Mouse (Mus musculus) spleen, adult 2 months (tissue): ENCODE measurements at regions not wholly inside any gene's neighbourhood (a gene's known extent, or its start where the extent isn't known, plus 50 kb on each side); places are given as distances from the start of the nearest gene placed in this dataset.

Experiments used
- DNase-seq, 2 experiments: peaks; one replicate each; pipeline versions ENCODE4 v3.0.0 to v3.0.0-alpha.2; 2012 to 2021; ENCODE audit warnings: low spot score in 2 of 2, low read depth in 1 of 2
- H3K27ac ChIP-seq: fragments of 200-500 bp; 2 replicates; pipeline ENCODE4 v1.5.1; 2012; ENCODE audit warnings: low read length, inconsistent platforms; ENCODE audit not compliant: insufficient read depth
- H3K27me3 ChIP-seq: fragments of 200-500 bp; 2 replicates; pipeline ENCODE4 v1.6.1; 2012; ENCODE audit warnings: mild to moderate bottlenecking, moderate library complexity, low read length, inconsistent platforms; ENCODE audit not compliant: control insufficient read depth, insufficient read depth
- H3K36me3 ChIP-seq: fragments of 200-500 bp; 2 replicates; pipeline ENCODE4 v1.6.1; 2012; ENCODE audit warnings: mild to moderate bottlenecking, low read length, inconsistent platforms; ENCODE audit not compliant: control insufficient read depth, insufficient read depth
- H3K4me1 ChIP-seq: fragments of 200-500 bp; 2 replicates; pipeline ENCODE4 v1.6.1; 2011; ENCODE audit warnings: inconsistent platforms; ENCODE audit not compliant: control insufficient read depth, insufficient read depth, insufficient read length
- H3K4me3 ChIP-seq: fragments of 200-500 bp; 2 replicates; pipeline ENCODE4 v1.5.1; 2011; ENCODE audit warnings: mild to moderate bottlenecking, inconsistent platforms; ENCODE audit not compliant: insufficient read depth, insufficient read length; ENCODE audit errors: extremely low read depth
- CTCF ChIP-seq: fragments of 200-500 bp; IDR thresholded peaks from 2 replicates; pipeline ENCODE4 v1.5.1; 2011; ENCODE audit warnings: mild to moderate bottlenecking, inconsistent platforms; ENCODE audit not compliant: insufficient read depth, insufficient read length, insufficient replicate concordance; ENCODE audit errors: extremely low read depth
- POLR2A ChIP-seq: fragments of 200-500 bp; IDR thresholded peaks from 2 replicates; pipeline ENCODE4 v1.6.1; 2011; ENCODE audit warnings: low read depth, low read length, inconsistent platforms
- WGBS: fragments of 180-500 bp; shearing (Covaris S2); methylation state at CpG from one replicate; pipeline ENCODE4 v1.1.7; 2018; 5-methylcytosine and 5-hydroxymethylcytosine counted together

DNA sequence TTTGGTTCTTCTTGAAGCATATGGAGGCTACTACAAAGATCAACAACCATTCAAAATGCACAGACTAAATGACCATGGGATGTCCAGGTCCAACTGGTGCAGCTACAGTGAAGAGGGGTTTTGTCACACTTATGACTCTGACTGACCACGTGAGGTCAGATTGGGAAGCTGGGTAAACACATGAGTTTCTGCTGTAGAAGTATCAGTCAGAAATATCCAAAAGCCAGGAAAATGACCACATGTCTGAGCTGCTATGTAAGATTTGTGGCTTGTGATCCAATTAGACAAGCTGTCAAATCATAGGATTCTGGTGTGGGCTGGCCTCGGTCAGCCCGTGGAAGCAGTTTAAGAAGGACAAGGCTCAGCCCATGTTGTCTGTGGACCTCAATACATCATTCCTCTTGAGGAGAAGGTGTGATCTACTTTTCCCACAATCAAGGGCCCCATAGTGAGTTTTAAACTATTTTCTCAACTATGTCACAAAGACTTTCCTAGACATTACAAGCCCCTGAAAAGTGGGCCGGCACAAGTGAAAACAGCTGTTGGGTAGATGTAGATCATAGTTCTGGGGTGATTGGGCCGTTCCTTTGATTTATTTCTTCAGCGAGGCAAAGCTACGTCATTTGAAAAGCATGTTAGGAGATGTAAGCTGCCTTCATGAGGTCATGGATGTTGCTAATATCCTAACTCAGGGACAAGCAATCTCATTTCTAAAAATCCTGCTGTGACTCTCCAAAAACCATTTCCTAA lies 54.8 kb upstream of the Cd44 start:
- WGBS = 88% methylated on average over 7 of the region's 7 CpGs
- no peak overlapping the region for H3K4me3 ChIP-seq

DNA sequence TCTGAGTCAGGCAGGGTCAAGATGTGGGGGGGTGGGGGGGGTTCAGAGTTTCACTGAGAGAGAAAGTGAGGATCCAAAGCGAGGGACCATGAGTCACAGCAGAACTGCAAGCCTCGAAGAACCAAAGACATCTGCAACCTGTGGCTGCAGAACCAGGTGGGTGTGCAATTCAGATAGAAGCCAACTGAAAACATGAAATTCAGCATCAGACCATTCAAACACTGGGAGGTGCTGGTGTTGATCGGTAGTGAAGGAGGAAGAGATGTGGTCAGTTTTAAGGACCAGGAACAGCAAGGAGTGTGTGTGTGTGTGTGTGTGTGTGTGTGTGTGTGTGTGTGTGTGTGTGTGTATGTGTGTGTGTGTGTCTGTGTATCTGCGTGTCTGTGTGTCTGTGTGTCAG lies 53.8 kb upstream of the Cd44 start:
- Histone ChIP-seq H3K27ac (no peak overlapping the region), H3K36me3 (no peaks in the 10 kb centered on the region), H3K4me3 (no peak overlapping the region), H3K27me3 (no peaks in the 10 kb centered on the region), H3K4me1 (no peaks in the 10 kb centered on the region)
- WGBS = 41% methylated on average over 4 of the region's 4 CpGs
- no peak for TF ChIP-seq POLR2A
- no peak for DNase-seq

More for the DNA sequence above, 54.8 kb upstream of the Cd44 start:
- no peaks in the 10 kb centered on the region for H3K4me1 ChIP-seq
- no peak for TF ChIP-seq CTCF
- TF ChIP-seq POLR2A = no peak
- H3K27me3 ChIP-seq = no peaks in the 10 kb centered on the region
- no peak for DNase-seq
- H3K36me3 ChIP-seq = no peaks in the 10 kb centered on the region
- H3K27ac ChIP-seq = no peak overlapping the region
